Mouse (Mus musculus): Measurements from ENCODE around the gene Aig1. TPM values are rescaled to one million over a fixed set of nuclear protein-coding genes. Genes with fewer than 3 reads are reported as not detected.

The Aig1 gene
- total and polyA plus RNA-seq, 2 experiments from 2014 or later, result 98.2 to 129 TPM

- H3K4me1 ChIP-seq (ENCODE audit: insufficient read depth), result no peaks in the 10 kb centered on the region
- no peak overlapping the region for H3K9ac ChIP-seq
- no peak overlapping the region for H3K4me2 ChIP-seq (ENCODE audit: low read depth)
- WGBS, result 90% methylated on average over 4 of the region's 4 CpGs
- 0 out of 2 replicates have a peak, but pooled peaks cover 3% of the 10 kb centered on the region for H3K36me3 ChIP-seq (ENCODE audit: insufficient read depth)
- no peak overlapping the region for H3K27ac ChIP-seq (ENCODE audit: low read depth, low read length)
- H3K4me3 ChIP-seq (ENCODE audit: low read depth, low read length), result no peak overlapping the region
- H3K9me3 ChIP-seq (ENCODE audit: low read length), result no peaks in the 10 kb centered on the region
- no peak for TF ChIP-seq CTCF (IDR thresholded peaks at IDR 0.05; ENCODE audit: low read depth)
- ATAC-seq, result no peak
- DNase-seq, result no peak
- no peaks in the 10 kb centered on the region for H3K27me3 ChIP-seq (ENCODE audit: insufficient read depth, low read length)
Measured at GRCm38 (mm10) chr10:13652061-13652460, 216.7 kb downstream of the Aig1 start.

GRCm38 (mm10) chr10:13641750-13642149 is 227.0 kb downstream of the Aig1 start:
- DNase-seq (no peak), ATAC-seq (no peak)

GRCm38 (mm10) chr10:13631796-13632195 is 237.0 kb downstream of the Aig1 start:
- H3K4me1 ChIP-seq (ENCODE audit: insufficient read depth), result no peaks in the 10 kb centered on the region
- no peak overlapping the region for H3K4me2 ChIP-seq (ENCODE audit: low read depth)
- WGBS, result 57% methylated on average over 3 of the region's 3 CpGs
- no peak overlapping the region for H3K9ac ChIP-seq
- no peak overlapping the region for H3K4me3 ChIP-seq (ENCODE audit: low read depth, low read length)
- ATAC-seq (peak; percentile 79), DNase-seq (peak; percentile 45)
- 0 out of 2 replicates have a peak, but pooled peaks cover 3% of the 10 kb centered on the region for H3K9me3 ChIP-seq (ENCODE audit: low read length)
- H3K27ac ChIP-seq (ENCODE audit: low read depth, low read length), result no peak overlapping the region
- no peaks in the 10 kb centered on the region for H3K36me3 ChIP-seq (ENCODE audit: insufficient read depth)
- no peaks in the 10 kb centered on the region for H3K27me3 ChIP-seq (ENCODE audit: insufficient read depth, low read length)
- no peak for TF ChIP-seq CTCF (IDR thresholded peaks at IDR 0.05; ENCODE audit: low read depth)

More at GRCm38 (mm10) chr10:13641750-13642149, 227.0 kb downstream of the Aig1 start:
- Histone ChIP-seq H3K4me1 (ENCODE audit: insufficient read depth) (no peaks in the 10 kb centered on the region), H3K36me3 (ENCODE audit: insufficient read depth) (no peaks in the 10 kb centered on the region), H3K9ac (no peak overlapping the region), H3K4me3 (ENCODE audit: low read depth, low read length) (no peak overlapping the region), H3K9me3 (ENCODE audit: low read length) (no peaks in the 10 kb centered on the region), H3K27me3 (ENCODE audit: insufficient read depth, low read length) (no peaks in the 10 kb centered on the region), H3K27ac (ENCODE audit: low read depth, low read length) (no peak overlapping the region), H3K4me2 (ENCODE audit: low read depth) (no peak overlapping the region)
- TF ChIP-seq CTCF (IDR thresholded peaks at IDR 0.05; ENCODE audit: low read depth), result no peak
- WGBS, result 19% methylated on average over 7 of the region's 7 CpGs

GRCm38 (mm10) chr10:13623735-13624134 is 245.0 kb downstream of the Aig1 start:
- 69% methylated on average over 5 of the region's 5 CpGs for WGBS

GRCm38 (mm10) chr10:13600926-13601325 is 267.9 kb downstream of the Aig1 start:
- no peak for TF ChIP-seq CTCF (IDR thresholded peaks at IDR 0.05; ENCODE audit: low read depth)
- WGBS, result 53% methylated on average over 2 of the region's 2 CpGs
- H3K4me1 ChIP-seq (ENCODE audit: insufficient read depth), result no peaks in the 10 kb centered on the region
- H3K9me3 ChIP-seq (ENCODE audit: low read length), result no peaks in the 10 kb centered on the region
- no peak overlapping the region for H3K9ac ChIP-seq
- ATAC-seq, result no peak
- H3K36me3 ChIP-seq (ENCODE audit: insufficient read depth), result no peaks in the 10 kb centered on the region
- no peaks in the 10 kb centered on the region for H3K27me3 ChIP-seq (ENCODE audit: insufficient read depth, low read length)
- no peak for DNase-seq
- H3K27ac ChIP-seq (ENCODE audit: low read depth, low read length), result no peak overlapping the region
- no peak overlapping the region for H3K4me3 ChIP-seq (ENCODE audit: low read depth, low read length)
- H3K4me2 ChIP-seq (ENCODE audit: low read depth), result no peak overlapping the region

More at GRCm38 (mm10) chr10:13623735-13624134, 245.0 kb downstream of the Aig1 start:
- no peak for TF ChIP-seq CTCF (IDR thresholded peaks at IDR 0.05; ENCODE audit: low read depth)
- Histone ChIP-seq H3K4me1 (ENCODE audit: insufficient read depth) (no peaks in the 10 kb centered on the region), H3K4me2 (ENCODE audit: low read depth) (no peak overlapping the region), H3K4me3 (ENCODE audit: low read depth, low read length) (no peak overlapping the region), H3K27me3 (ENCODE audit: insufficient read depth, low read length) (no peaks in the 10 kb centered on the region), H3K36me3 (ENCODE audit: insufficient read depth) (no peaks in the 10 kb centered on the region), H3K9ac (no peak overlapping the region), H3K27ac (ENCODE audit: low read depth, low read length) (no peak overlapping the region), H3K9me3 (ENCODE audit: low read length) (no peaks in the 10 kb centered on the region)
- ATAC-seq (no peak), DNase-seq (no peak)

GRCm38 (mm10) chr10:13597491-13597890 is 271.3 kb downstream of the Aig1 start:
- H3K4me3 ChIP-seq (ENCODE audit: low read depth, low read length), result no peak overlapping the region
- 80% methylated on average over 8 of the region's 8 CpGs for WGBS
- no peaks in the 10 kb centered on the region for H3K9me3 ChIP-seq (ENCODE audit: low read length)
- H3K4me2 ChIP-seq (ENCODE audit: low read depth), result no peak overlapping the region
- ATAC-seq (no peak), DNase-seq (no peak)
- H3K9ac ChIP-seq, result no peak overlapping the region
- H3K27me3 ChIP-seq (ENCODE audit: insufficient read depth, low read length), result no peaks in the 10 kb centered on the region
- no peak overlapping the region for H3K27ac ChIP-seq (ENCODE audit: low read depth, low read length)
- no peak for TF ChIP-seq CTCF (IDR thresholded peaks at IDR 0.05; ENCODE audit: low read depth)
- no peaks in the 10 kb centered on the region for H3K36me3 ChIP-seq (ENCODE audit: insufficient read depth)
- H3K4me1 ChIP-seq (ENCODE audit: insufficient read depth), result no peaks in the 10 kb centered on the region

Other genes starting within 250 kb of the Aig1 start
- gene Hivep2, start 97.1 kb upstream of the Aig1 start, total RNA-seq (2014; rRNA removed), result 55.4 and 66.6 TPM in 2 replicates
- 17.8 and 22.9 TPM in 2 replicates for gene Hivep2, start 97.1 kb upstream of the Aig1 start, polyA plus RNA-seq (2015; fragmentation: Nextera tagmentation; extraction: Ambion mirVana)